Mouse (Mus musculus) ES-Bruce4 (cell line): ENCODE results near the gene Secisbp2l. TPM values are rescaled to one million over a fixed set of nuclear protein-coding genes. Genes with fewer than 3 reads are reported as not detected.

Experiments
- H3K27ac ChIP-seq: 2 replicates; pipeline ENCODE4 v1.5.1; 2012; ENCODE audit warnings: low read length, inconsistent platforms; ENCODE audit not compliant: insufficient read depth
- H3K27me3 ChIP-seq: 2 replicates; pipeline ENCODE4 v1.6.1; 2012; ENCODE audit warnings: mild to moderate bottlenecking, low read length, inconsistent platforms; ENCODE audit not compliant: control insufficient read depth, poor library complexity, insufficient read depth, severe bottlenecking
- H3K36me3 ChIP-seq: 2 replicates; pipeline ENCODE4 v1.6.1; 2012; ENCODE audit warnings: inconsistent platforms, mild to moderate bottlenecking, low read length, moderate library complexity; ENCODE audit not compliant: control insufficient read depth, poor library complexity, insufficient read depth, severe bottlenecking
- H3K4me1 ChIP-seq: one replicate; pipeline ENCODE4 v1.8.1; 2011; ENCODE audit warnings: low read length; ENCODE audit not compliant: control insufficient read depth, insufficient read depth
- H3K4me3 ChIP-seq: 2 replicates; pipeline ENCODE4 v1.5.1; 2011; ENCODE audit warnings: low read depth, mild to moderate bottlenecking, low read length
- H3K9ac ChIP-seq: 2 replicates; pipeline ENCODE4 v1.6.1; 2012; ENCODE audit warnings: low read depth, mild to moderate bottlenecking, inconsistent platforms; ENCODE audit not compliant: poor library complexity, severe bottlenecking
- H3K9me3 ChIP-seq: replicated peaks from 2 replicates; pipeline ENCODE4 v1.6.1; 2012; ENCODE audit warnings: mild to moderate bottlenecking, low read length, inconsistent platforms; ENCODE audit not compliant: control insufficient read depth, poor library complexity, insufficient read depth, severe bottlenecking
- CTCF ChIP-seq: IDR thresholded peaks from one replicate; pipeline ENCODE4 v1.8.1; 2011; ENCODE audit warnings: low read depth, low read length
- EP300 ChIP-seq: IDR thresholded peaks from 2 replicates; pipeline ENCODE4 v1.6.1; 2011; ENCODE audit warnings: low read depth, low read length; ENCODE audit not compliant: insufficient read depth
- POLR2A ChIP-seq: IDR thresholded peaks from one replicate; pipeline ENCODE4 v1.8.1; 2011; ENCODE audit warnings: low read length; ENCODE audit not compliant: insufficient read depth
- polyA plus RNA-seq: library from polyadenylated mRNA; stranded (reverse); fragments of >200 nt; gene quantifications from 2 replicates; pipeline ENCODE4 v1.2.4, GENCODE M21; 2011; ENCODE audit warnings: low read depth; ENCODE audit not compliant: missing spikeins, insufficient read depth, insufficient read length

Gene Secisbp2l
- polyA plus RNA-seq, 1 experiment = 20.8 TPM

GRCm38 (mm10) chr2:125795118-125795517, 12.4 kb upstream of the Secisbp2l start:
- H3K27me3 ChIP-seq = no peaks in the 10 kb centered on the region
- H3K9ac ChIP-seq = no peak overlapping the region
- H3K9me3 ChIP-seq = no peaks in the 10 kb centered on the region
- H3K4me3 ChIP-seq = no peak overlapping the region
- no peak overlapping the region for H3K27ac ChIP-seq
- no peaks in the 10 kb centered on the region for H3K4me1 ChIP-seq
- no peaks in the 10 kb centered on the region for H3K36me3 ChIP-seq
- TF ChIP-seq EP300 (no peak), POLR2A (no peak), CTCF (no peak)

GRCm38 (mm10) chr2:125794166-125794565, 11.5 kb upstream of the Secisbp2l start:
- TF ChIP-seq POLR2A = no peak
- TF ChIP-seq EP300 = no peak
- no peak for TF ChIP-seq CTCF
- Histone ChIP-seq H3K9me3 (no peaks in the 10 kb centered on the region), H3K27ac (no peak overlapping the region), H3K27me3 (no peaks in the 10 kb centered on the region), H3K4me1 (no peaks in the 10 kb centered on the region), H3K9ac (no peak overlapping the region), H3K4me3 (no peak overlapping the region), H3K36me3 (no peaks in the 10 kb centered on the region)

- no peaks in the 10 kb centered on the region for H3K4me1 ChIP-seq
- no peak overlapping the region for H3K27ac ChIP-seq
- no peaks in the 10 kb centered on the region for H3K36me3 ChIP-seq
- no peaks in the 10 kb centered on the region for H3K27me3 ChIP-seq
- TF ChIP-seq CTCF (no peak), POLR2A (no peak), EP300 (no peak)
- H3K9me3 ChIP-seq = no peaks in the 10 kb centered on the region
- H3K4me3 ChIP-seq = no peak overlapping the region
- no peak overlapping the region for H3K9ac ChIP-seq
These were observed 10.2 kb upstream of the Secisbp2l start for GRCm38 (mm10) chr2:125792879-125793261.

DNA sequence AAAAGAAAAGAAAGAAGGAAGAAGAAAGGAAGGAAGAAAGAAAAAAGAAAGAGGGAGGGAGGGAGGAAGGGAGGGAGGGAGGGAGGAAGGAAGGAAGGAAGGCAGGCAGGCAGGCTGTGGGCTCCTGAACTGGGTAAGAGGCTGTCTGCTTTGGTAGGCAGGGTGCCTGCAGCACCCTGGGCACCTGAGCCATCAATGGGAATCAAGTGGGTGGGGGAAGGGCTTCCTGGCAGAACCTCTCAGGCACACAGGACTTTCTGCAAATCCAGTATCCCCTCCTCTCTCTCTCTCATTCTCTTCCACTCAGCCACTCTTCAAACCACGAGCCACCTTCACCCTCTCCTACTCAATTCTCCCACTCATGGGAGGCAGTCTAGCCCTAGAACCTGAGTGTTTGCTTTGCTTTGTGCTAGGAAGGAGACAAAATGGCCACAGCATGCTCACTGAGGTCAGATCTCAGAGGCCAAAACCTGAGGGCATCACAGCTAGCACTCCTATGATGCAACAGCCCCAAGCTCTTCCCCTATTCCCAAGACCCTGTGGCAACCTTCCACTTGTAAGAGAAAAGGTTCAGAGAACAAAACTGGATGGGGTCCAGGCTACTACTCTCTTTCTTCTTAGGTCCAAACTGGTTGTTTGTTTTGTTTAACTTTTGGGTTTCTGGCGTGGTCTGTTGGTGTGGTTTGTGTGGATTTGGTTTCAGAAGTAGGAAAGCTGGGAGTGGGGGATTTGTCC, 9.6 kb upstream of the Secisbp2l start:
- Histone ChIP-seq H3K27ac (no peak overlapping the region), H3K27me3 (no peaks in the 10 kb centered on the region), H3K9me3 (no peaks in the 10 kb centered on the region), H3K4me1 (no peaks in the 10 kb centered on the region), H3K4me3 (no peak overlapping the region), H3K9ac (no peak overlapping the region), H3K36me3 (no peaks in the 10 kb centered on the region)
- TF ChIP-seq POLR2A = no peak
- no peak for TF ChIP-seq CTCF
- no peak for TF ChIP-seq EP300

DNA sequence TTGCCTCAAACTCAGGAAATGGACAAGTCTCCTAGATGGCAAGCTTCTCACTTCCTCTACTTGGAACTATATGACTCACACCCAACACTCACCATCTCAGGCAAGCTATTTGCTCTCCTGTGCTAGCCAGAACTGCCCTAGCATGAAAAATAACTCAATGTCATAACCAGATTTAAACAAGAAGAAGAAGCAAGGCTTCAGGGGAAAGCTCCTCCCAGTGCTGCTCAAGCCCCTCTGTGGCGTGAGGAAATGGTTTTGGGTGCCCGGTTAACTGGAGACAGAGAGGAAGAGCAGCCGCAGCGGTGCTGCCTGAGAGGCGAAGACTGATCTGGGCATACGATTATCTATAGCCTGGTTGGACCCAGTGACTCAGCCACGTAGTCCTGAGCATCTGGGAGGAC, 8.8 kb upstream of the Secisbp2l start:
- no peaks in the 10 kb centered on the region for H3K27me3 ChIP-seq
- H3K4me3 ChIP-seq = no peak overlapping the region
- no peaks in the 10 kb centered on the region for H3K36me3 ChIP-seq
- TF ChIP-seq EP300 (no peak), POLR2A (no peak), CTCF (no peak)
- H3K4me1 ChIP-seq = no peaks in the 10 kb centered on the region
- no peaks in the 10 kb centered on the region for H3K9me3 ChIP-seq
- no peak overlapping the region for H3K27ac ChIP-seq
- H3K9ac ChIP-seq = no peak overlapping the region

- H3K27me3 ChIP-seq = no peaks in the 10 kb centered on the region
- H3K4me1 ChIP-seq = no peaks in the 10 kb centered on the region
- H3K4me3 ChIP-seq = no peak overlapping the region
- no peak overlapping the region for H3K9ac ChIP-seq
- H3K27ac ChIP-seq = no peak overlapping the region
- no peak for TF ChIP-seq POLR2A
- no peak for TF ChIP-seq EP300
- no peak for TF ChIP-seq CTCF
- no peaks in the 10 kb centered on the region for H3K9me3 ChIP-seq
- no peaks in the 10 kb centered on the region for H3K36me3 ChIP-seq
These were observed 7.6 kb upstream of the Secisbp2l start for GRCm38 (mm10) chr2:125790242-125790641.
